Mouse (Mus musculus) heart, embryonic 10.5 days (tissue): ENCODE data around the gene Zfp335. TPM values are rescaled to one million over a fixed set of nuclear protein-coding genes. Genes with fewer than 3 reads are reported as not detected.
"Not testable (repeated sequence)": the region's sequence is repeated elsewhere in the genome, so short reads cannot be mapped to it uniquely, and the experiment has no call there.

Experiments
- DNase-seq: peaks from one replicate; pipeline ENCODE4 v3.0.0-alpha.2; 2017; ENCODE audit warnings: low spot score
- H3K27ac ChIP-seq: fragments of 300-500 bp; sonication (generic); 2 replicates; pipeline ENCODE4 v1.5.1; 2016; ENCODE audit warnings: mild to moderate bottlenecking
- H3K27me3 ChIP-seq: fragments of 300-500 bp; sonication (generic); 2 replicates; pipeline ENCODE4 v1.6.1; 2016; ENCODE audit warnings: mild to moderate bottlenecking; ENCODE audit not compliant: poor library complexity, insufficient read depth, severe bottlenecking
- H3K36me3 ChIP-seq: fragments of 300-500 bp; sonication (generic); 2 replicates; pipeline ENCODE4 v1.6.1; 2016; ENCODE audit warnings: mild to moderate bottlenecking, moderate library complexity
- H3K4me1 ChIP-seq: fragments of 300-500 bp; sonication (generic); 2 replicates; pipeline ENCODE4 v1.6.1; 2016; ENCODE audit warnings: mild to moderate bottlenecking
- H3K4me3 ChIP-seq: fragments of 300-500 bp; sonication (generic); 2 replicates; pipeline ENCODE4 v1.5.1; 2016; ENCODE audit warnings: mild to moderate bottlenecking, moderate library complexity
- H3K9me3 ChIP-seq: fragments of 300-500 bp; sonication (generic); 2 replicates; pipeline ENCODE4 v1.6.1; 2016; ENCODE audit warnings: mild to moderate bottlenecking, moderate library complexity
- WGBS: fragments of 180-500 bp; shearing (Covaris S2); methylation state at CpG from one replicate; pipeline ENCODE4 v1.1.7; 2016; 5-methylcytosine and 5-hydroxymethylcytosine counted together
- polyA plus RNA-seq: library from polyadenylated mRNA; unstranded; fragments of >200 nt; fragmentation: Nextera tagmentation; extraction: Ambion mirVana; gene quantifications from 2 replicates; pipeline ENCODE4 v1.2.1, GENCODE M21; 2016

Gene Zfp335
- polyA plus RNA-seq, 1 experiment from 2014 or later = 13.5 TPM

DNA sequence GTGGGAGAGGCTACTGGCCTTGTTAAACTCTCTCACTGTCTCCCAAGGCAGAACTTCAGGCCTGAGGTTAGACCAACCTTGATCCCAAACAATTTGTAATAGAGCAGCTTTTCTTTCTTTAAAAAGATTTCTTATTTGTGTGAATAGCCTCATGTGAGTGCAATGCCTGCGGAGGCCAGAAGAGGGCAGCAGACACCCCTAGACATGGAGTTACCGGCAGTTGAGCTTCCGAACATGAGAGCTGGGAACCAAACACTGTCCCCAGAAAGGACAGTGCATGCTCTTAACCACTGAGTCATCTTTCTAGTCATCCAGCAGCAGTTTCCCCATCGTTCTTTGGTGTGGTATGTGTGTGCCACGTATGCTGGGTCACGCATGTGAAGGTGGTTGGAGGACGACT, 44.0 kb downstream of the Zfp335 start:
- Histone ChIP-seq H3K4me3 (no peak overlapping the region), H3K9me3 (0 out of 2 replicates have a peak, but pooled peaks cover 5% of the 10 kb centered on the region), H3K27me3 (peaks cover 4% of the 10 kb centered on the region; the same call in 1 of the 2 replicates), H3K36me3 (no peaks in the 10 kb centered on the region), H3K27ac (peak overlapping the region; percentile 74), H3K4me1 (peaks cover 9% of the 10 kb centered on the region)
- no peak for DNase-seq
- 91% methylated on average over 7 of the region's 7 CpGs for WGBS

DNA sequence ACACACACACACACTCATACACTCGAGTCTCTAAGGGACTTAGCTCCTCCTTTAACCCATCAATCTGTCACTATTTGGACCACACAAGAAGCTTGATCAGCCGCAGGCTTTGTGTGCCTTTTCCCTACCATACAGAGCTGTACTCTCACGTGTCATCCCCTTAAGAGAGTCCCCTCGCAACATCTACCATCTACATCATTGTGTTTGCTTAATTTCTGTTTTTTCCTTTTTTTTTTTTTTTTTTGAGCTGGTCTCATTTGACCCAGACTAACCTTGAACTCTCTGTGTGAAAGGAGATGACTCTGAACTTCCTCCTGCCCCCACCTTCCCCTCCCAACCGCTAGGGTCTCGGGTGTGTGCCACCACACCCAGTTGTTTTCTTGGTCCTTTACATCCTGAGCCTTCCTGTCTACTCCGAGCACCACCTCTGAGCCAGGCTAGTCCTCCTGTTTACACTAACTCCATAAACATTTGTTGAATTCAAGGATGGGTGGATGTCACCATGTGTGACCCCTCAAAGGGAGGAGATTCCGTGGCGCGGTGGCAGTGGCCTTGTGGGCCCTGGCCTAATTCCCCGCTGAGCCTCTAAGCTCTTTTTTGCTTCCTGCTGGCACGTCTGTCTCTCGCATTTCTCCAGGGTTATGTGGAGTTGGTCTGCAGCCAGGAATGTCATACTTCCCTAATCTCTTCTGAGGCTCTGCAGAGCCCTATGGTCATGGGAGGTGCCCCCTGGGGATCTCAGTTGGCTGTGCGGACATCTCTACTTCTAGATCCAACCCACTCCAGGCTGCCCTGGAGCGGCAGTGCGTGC, 44.6 kb downstream of the Zfp335 start:
- Histone ChIP-seq H3K9me3 (0 out of 2 replicates have a peak, but pooled peaks cover 5% of the 10 kb centered on the region), H3K36me3 (no peaks in the 10 kb centered on the region), H3K27ac (peak overlapping the region; percentile 74), H3K4me1 (peaks cover 14% of the 10 kb centered on the region), H3K27me3 (peaks cover 4% of the 10 kb centered on the region; the same call in 1 of the 2 replicates), H3K4me3 (no peak overlapping the region)
- 43% methylated on average over 16 of the region's 16 CpGs for WGBS
- DNase-seq = no peak

DNA sequence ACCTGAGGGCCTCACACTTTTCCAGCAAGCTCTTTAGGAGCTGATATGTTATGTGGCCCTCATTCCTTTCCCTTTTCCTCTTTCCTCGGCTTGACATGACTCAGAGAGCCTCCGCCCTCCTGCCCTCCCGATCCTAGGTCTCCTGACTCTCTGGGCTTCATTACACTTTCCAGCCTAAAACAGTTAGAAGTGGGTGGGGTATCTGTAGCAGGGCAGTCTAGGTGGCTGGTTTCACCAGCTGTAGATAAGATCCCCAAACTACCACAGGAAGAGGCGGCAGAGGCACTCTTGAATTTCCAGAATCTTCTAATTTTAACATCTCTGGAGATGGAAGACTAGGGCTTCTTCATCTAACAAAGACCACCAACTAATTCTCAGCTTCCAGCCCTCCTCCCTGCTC, 47.0 kb downstream of the Zfp335 start:
- peaks cover 6% of the 10 kb centered on the region; the same call in 1 of the 2 replicates for H3K27me3 ChIP-seq
- 57% methylated on average over 4 of the region's 4 CpGs for WGBS
- no peak overlapping the region for H3K27ac ChIP-seq
- 0 out of 2 replicates have a peak, but pooled peaks cover 5% of the 10 kb centered on the region for H3K9me3 ChIP-seq
- H3K4me1 ChIP-seq = peaks cover 24% of the 10 kb centered on the region
- no peak for DNase-seq
- H3K4me3 ChIP-seq = no peak overlapping the region
- no peaks in the 10 kb centered on the region for H3K36me3 ChIP-seq

- Histone ChIP-seq H3K4me1 (peaks cover 29% of the 10 kb centered on the region), H3K27me3 (peaks cover 16% of the 10 kb centered on the region)
- not testable (repeated sequence) for H3K36me3 ChIP-seq, DNase-seq, H3K9me3 ChIP-seq, H3K4me3 ChIP-seq, H3K27ac ChIP-seq
- WGBS = 91% methylated on average over 8 of the region's 9 CpGs
Observed at GRCm38 (mm10) chr2:164863411-164863810, 48.1 kb downstream of the Zfp335 start.

GRCm38 (mm10) chr2:164862179-164862861, 49.2 kb downstream of the Zfp335 start:
- H3K36me3 ChIP-seq = no peaks in the 10 kb centered on the region
- DNase-seq = no peak
- no peak overlapping the region for H3K4me3 ChIP-seq
- H3K4me1 ChIP-seq = peaks cover 36% of the 10 kb centered on the region
- WGBS = 53% methylated on average over 9 of the region's 9 CpGs
- peaks cover 27% of the 10 kb centered on the region for H3K27me3 ChIP-seq
- H3K9me3 ChIP-seq = no peaks in the 10 kb centered on the region
- no peak overlapping the region for H3K27ac ChIP-seq

DNA sequence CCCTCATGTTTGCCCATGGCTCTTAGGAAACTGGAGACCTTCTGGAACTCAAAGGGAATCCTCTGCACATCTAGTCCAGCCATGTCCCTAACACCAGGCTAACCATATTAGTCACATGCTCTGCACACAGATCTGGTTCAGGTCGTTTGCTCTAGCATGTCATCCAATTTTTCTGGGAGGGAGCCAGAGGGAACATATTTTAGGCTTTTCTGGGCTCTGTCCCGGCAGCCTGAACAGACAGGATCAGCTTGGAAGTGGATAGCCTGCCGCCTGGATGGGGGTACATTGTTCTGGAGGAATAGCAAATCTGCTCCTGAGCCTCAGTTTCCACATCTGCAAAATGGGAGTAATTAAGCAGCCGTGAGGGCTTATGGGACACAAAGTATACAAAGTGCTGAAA, 50.5 kb downstream of the Zfp335 start:
- no peak for DNase-seq
- WGBS = 71% methylated on average over 4 of the region's 4 CpGs
- Histone ChIP-seq H3K4me3 (no peak overlapping the region), H3K27me3 (peaks cover 39% of the 10 kb centered on the region), H3K4me1 (peaks cover 40% of the 10 kb centered on the region), H3K36me3 (no peaks in the 10 kb centered on the region), H3K27ac (no peak overlapping the region), H3K9me3 (no peaks in the 10 kb centered on the region)

- H3K4me1 ChIP-seq = peaks cover 41% of the 10 kb centered on the region
Observed at GRCm38 (mm10) chr2:164859640-164860432, 51.7 kb downstream of the Zfp335 start.

DNA sequence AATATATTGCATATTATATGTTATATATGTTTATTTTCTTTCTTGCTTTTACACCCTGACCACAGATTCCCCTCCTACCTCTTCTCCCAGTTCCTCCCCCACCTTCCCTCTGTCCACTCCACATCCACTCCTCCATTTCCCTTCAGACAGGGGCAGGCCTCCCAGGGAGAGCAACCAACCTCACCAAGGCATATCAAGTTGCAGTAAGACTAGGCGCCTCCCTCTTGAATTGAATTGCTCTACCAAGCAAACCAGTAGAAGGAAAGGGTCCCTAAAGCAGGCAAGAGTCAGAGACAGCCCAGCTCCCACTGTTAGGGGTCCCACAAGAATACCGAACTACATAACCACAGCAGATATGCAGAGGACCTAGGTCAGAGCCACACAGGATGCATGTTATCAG, 52.4 kb downstream of the Zfp335 start:
- H3K27ac ChIP-seq = no peak overlapping the region
- H3K36me3 ChIP-seq = no peaks in the 10 kb centered on the region
- H3K27me3 ChIP-seq = peaks cover 58% of the 10 kb centered on the region
- no peak for DNase-seq
- 46% methylated on average over 2 of the region's 2 CpGs for WGBS
- no peak overlapping the region for H3K4me3 ChIP-seq
- H3K9me3 ChIP-seq = no peaks in the 10 kb centered on the region
- peaks cover 42% of the 10 kb centered on the region for H3K4me1 ChIP-seq

More at GRCm38 (mm10) chr2:164859640-164860432, 51.7 kb downstream of the Zfp335 start:
- Histone ChIP-seq H3K36me3 (no peaks in the 10 kb centered on the region), H3K27ac (no peak overlapping the region), H3K9me3 (no peaks in the 10 kb centered on the region), H3K27me3 (peaks cover 52% of the 10 kb centered on the region), H3K4me3 (no peak overlapping the region)
- DNase-seq = no peak
- WGBS = 55% methylated on average over 9 of the region's 9 CpGs

DNA sequence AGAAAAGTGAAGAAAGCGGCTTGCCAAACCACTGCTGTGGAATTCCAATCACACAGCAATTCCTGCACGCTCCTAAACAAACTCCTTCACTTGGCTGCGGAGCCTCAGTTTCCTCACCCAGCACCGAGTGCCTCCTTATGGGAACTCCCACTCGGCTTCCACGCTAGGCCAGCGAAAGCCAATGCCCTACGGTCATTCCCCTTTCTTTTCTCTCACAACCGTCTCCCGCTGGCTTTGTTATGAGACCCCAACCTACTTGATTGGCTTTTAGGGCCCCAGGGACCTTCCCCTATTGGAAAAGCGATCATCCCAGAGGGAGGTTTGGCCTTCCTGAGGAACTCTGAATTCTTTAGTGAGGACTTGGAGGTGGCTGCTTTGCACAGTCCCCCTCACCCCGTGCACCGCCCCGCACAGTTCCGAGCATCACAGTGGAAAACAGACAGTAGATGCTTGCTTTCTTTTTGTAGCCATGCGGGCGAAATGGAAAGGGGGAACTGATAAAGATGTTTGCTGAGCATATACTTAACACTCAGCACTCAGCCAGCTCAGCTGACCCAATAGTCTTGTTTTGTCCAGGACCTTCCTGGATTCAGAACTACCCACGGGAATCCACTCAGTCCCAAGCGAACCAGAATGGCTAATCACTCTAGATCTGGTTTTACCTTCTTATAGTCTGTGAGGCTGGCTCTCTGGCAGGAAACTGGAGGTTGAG, 53.6 kb downstream of the Zfp335 start:
- H3K36me3 ChIP-seq = no peaks in the 10 kb centered on the region
- DNase-seq = no peak
- H3K4me1 ChIP-seq = peaks cover 42% of the 10 kb centered on the region
- WGBS = 3% methylated on average over 19 of the region's 19 CpGs
- H3K4me3 ChIP-seq = peak overlapping the region; percentile 65
- H3K9me3 ChIP-seq = no peaks in the 10 kb centered on the region
- H3K27ac ChIP-seq = peak overlapping the region; percentile 37; the same call in 1 of the 2 replicates
- peaks cover 66% of the 10 kb centered on the region for H3K27me3 ChIP-seq

- peaks cover 41% of the 10 kb centered on the region for H3K4me1 ChIP-seq
- H3K4me3 ChIP-seq = peak within 1 kb of the TSS; percentile 65
- H3K27ac ChIP-seq = peak within 1 kb of the TSS; percentile 37
- no peaks in the 10 kb centered on the region for H3K36me3 ChIP-seq
- H3K27me3 ChIP-seq = peaks cover 73% of the 10 kb centered on the region
- DNase-seq = no peak
- under 1% methylated on average over 45 of the region's 47 CpGs for WGBS
- no peaks in the 10 kb centered on the region for H3K9me3 ChIP-seq
Observed at GRCm38 (mm10) chr2:164857101-164857821, 54.3 kb downstream of the Zfp335 start, which contains the start of gene Pltp. TSS of gene Pltp (minus strand) at chr2:164857711.

- H3K27me3 ChIP-seq = peaks cover 75% of the 10 kb centered on the region
- H3K36me3 ChIP-seq = no peaks in the 10 kb centered on the region
- peak overlapping the region; percentile 37; the same call in 1 of the 2 replicates for H3K27ac ChIP-seq
- peaks cover 34% of the 10 kb centered on the region for H3K4me1 ChIP-seq
- WGBS = 1% methylated on average over 42 of the region's 42 CpGs
- H3K9me3 ChIP-seq = no peaks in the 10 kb centered on the region
- DNase-seq = no peak
- peak overlapping the region; percentile 65 for H3K4me3 ChIP-seq
Observed at GRCm38 (mm10) chr2:164856309-164857100, 55.1 kb downstream of the Zfp335 start.
